Mouse (Mus musculus): ENCODE results near the gene Eef1e1. TPM values are rescaled to one million over a fixed set of nuclear protein-coding genes. Genes with fewer than 3 reads are reported as not detected.
A peak's percentile ranks its signal among the peaks of the same experiment; 100 is the strongest.
"Not testable (repeated sequence)": the region's sequence is repeated elsewhere in the genome, so short reads cannot be mapped to it uniquely, and the experiment has no call there.

Eef1e1 gene
- 60.0 and 63.9 TPM in 2 replicates for polyA plus RNA-seq (2016; fragmentation: Nextera tagmentation; extraction: Ambion mirVana)

DNA sequence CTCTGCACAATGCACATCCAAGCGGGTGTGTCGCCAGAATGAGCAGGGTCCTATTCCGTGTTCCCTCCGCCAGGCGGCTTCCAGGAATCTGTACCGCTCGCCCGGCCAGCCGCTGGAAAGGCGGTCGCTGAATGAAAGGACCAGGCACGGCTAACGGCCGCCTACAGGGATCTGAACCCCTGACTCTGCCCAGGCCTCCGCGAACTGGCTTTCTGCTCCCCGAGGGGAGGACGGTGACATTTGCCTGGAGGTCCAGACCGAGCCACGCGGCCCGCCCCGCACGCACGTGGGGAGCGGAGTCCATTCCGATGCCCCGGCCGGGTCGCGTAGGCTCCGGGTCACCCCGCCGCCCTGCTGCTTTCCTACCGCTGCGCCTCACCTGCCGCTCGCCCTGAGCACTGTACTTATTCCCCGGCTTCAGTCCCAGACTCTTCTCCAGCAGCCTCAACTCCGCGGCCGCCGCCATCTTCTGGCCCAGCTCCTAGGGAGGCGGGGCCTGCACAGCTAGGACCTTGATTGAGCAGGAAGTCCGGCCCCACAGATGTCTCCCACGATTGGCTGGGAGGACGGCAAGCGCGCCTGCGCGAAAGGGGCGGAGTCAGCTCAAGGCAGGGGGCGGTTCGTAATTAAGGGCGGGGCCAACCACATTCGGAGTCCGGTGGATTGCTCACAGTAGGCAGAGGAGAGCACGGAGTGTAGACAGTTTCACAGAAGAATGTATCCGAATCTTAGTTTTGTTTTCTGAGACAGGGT is at the start of gene Eef1e1:
Eef1e1 (minus strand) TSS at position 531 of the 753 bp plus-strand sequence.
- H3K4me3 ChIP-seq = peak within 1 kb of the TSS; percentile 96
- whole genome bisulfite sequencing = under 1% methylated on average over 59 of the region's 59 CpGs
- ATAC-seq (ENCODE audit: low FRiP score, low read depth) = peak; percentile 99

DNA sequence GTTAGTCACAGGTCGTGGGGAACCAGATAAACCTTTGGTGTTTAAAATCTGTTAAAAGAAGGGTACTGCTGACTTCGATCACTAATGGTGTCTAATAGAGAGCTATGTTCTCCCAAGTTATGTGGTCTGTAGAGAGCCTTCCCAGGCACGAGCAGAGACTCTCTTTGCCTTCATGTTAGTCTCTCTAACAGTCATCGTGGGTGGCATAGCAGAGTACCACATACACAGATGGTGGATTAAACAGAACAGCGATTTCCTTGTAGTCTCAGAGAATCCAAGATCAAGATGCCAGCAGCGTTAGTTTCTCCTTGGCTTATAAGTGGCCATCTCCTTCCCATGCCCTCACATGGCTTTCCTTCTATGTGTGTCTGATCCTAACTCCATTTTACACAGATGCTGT is 32.0 kb upstream of the Eef1e1 start:
- Histone ChIP-seq H3K4me1 (no peaks in the 10 kb centered on the region), H3K36me3 (no peaks in the 10 kb centered on the region), H3K4me2 (replicated peaks) (no peak overlapping the region), H3K27me3 (no peaks in the 10 kb centered on the region), H3K9ac (replicated peaks) (no peak overlapping the region), H3K9me3 (no peaks in the 10 kb centered on the region), H3K27ac (replicated peaks) (no peak overlapping the region), H3K4me3 (no peak overlapping the region)
- no peak for ATAC-seq (ENCODE audit: low FRiP score, low read depth)
- 82% methylated on average over 6 of the region's 6 CpGs for WGBS

More for the DNA sequence above, at the start of gene Eef1e1:
- peak within 1 kb of the TSS; percentile 77 for H3K27ac ChIP-seq (replicated peaks)
- no peaks in the 10 kb centered on the region for H3K27me3 ChIP-seq
- H3K9ac ChIP-seq (replicated peaks) = peak within 1 kb of the TSS; percentile 85
- H3K36me3 ChIP-seq = peaks cover 19% of the 10 kb centered on the region
- no peaks in the 10 kb centered on the region for H3K9me3 ChIP-seq
- H3K4me2 ChIP-seq (replicated peaks) = peak within 1 kb of the TSS; percentile 76
- peaks cover 14% of the 10 kb centered on the region; the same call in 1 of the 2 replicates for H3K4me1 ChIP-seq

- no peaks in the 10 kb centered on the region for H3K27me3 ChIP-seq
- H3K4me1 ChIP-seq = no peaks in the 10 kb centered on the region
- 62% methylated on average over 3 of the region's 3 CpGs for WGBS
- no peak overlapping the region for H3K9ac ChIP-seq (replicated peaks)
- ATAC-seq (ENCODE audit: low FRiP score, low read depth) = no peak
- no peak overlapping the region for H3K4me3 ChIP-seq
- H3K36me3 ChIP-seq = no peaks in the 10 kb centered on the region
- no peak overlapping the region for H3K27ac ChIP-seq (replicated peaks)
- H3K4me2 ChIP-seq (replicated peaks) = no peak overlapping the region
- H3K9me3 ChIP-seq = no peaks in the 10 kb centered on the region
Measured at GRCm38 (mm10) chr13:38690028-38690427, 31.2 kb upstream of the Eef1e1 start.

GRCm38 (mm10) chr13:38688761-38689160 is 29.9 kb upstream of the Eef1e1 start:
- Histone ChIP-seq H3K9ac (replicated peaks) (no peak overlapping the region), H3K9me3 (no peaks in the 10 kb centered on the region), H3K4me2 (replicated peaks) (no peak overlapping the region), H3K36me3 (no peaks in the 10 kb centered on the region), H3K4me1 (no peaks in the 10 kb centered on the region), H3K27me3 (no peaks in the 10 kb centered on the region), H3K27ac (replicated peaks) (no peak overlapping the region), H3K4me3 (no peak overlapping the region)
- 84% methylated on average over 11 of the region's 11 CpGs for WGBS
- no peak for ATAC-seq (ENCODE audit: low FRiP score, low read depth)

DNA sequence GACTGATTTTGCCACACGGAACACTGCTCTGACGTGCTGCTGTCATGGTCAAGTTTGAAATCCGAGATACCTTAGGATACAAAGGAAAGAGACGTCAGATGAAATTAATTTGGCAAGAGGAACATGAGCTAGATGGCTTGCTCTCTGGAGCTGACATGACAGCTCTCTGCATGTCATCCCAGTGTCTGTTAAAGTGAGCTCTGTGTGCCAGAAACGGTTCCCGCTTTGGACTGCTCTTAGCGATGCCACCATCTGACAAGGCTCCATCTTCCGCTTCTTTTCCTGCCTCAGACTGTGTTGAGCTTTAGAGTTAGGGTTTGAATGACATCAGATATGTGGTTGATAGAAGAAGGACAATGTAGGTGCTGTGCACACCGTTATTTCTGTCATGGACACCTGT is 13.5 kb upstream of the Eef1e1 start:
- Histone ChIP-seq H3K27me3 (no peaks in the 10 kb centered on the region), H3K4me1 (no peaks in the 10 kb centered on the region), H3K4me2 (replicated peaks) (no peak overlapping the region), H3K9me3 (no peaks in the 10 kb centered on the region), H3K9ac (replicated peaks) (no peak overlapping the region), H3K36me3 (no peaks in the 10 kb centered on the region), H3K27ac (replicated peaks) (no peak overlapping the region), H3K4me3 (no peak overlapping the region)
- no peak for ATAC-seq (ENCODE audit: low FRiP score, low read depth)
- 87% methylated on average over 9 of the region's 9 CpGs for WGBS

DNA sequence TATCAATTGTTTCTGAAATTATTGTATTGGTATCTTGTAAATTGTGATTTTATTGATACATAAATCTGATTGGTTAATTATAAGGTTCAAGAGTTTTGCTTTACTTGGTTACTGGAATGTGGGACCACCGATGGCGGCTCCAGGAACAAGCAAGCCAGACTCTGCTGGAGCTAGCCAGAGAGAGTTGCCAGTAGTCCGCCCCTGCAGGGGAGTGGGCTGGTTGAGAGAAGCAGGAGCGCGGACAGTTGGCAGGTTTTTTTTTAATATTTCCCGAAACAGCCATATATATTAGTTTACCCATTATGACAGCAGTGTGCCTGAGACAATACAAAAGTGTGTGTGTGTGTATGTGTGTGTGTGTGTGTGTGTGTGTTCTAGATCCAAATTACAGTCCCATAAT is 12.6 kb upstream of the Eef1e1 start:
- WGBS = 93% methylated on average over 6 of the region's 6 CpGs
- H3K27ac ChIP-seq (replicated peaks); H3K36me3 ChIP-seq; H3K9me3 ChIP-seq; H3K4me2 ChIP-seq (replicated peaks); H3K27me3 ChIP-seq; H3K9ac ChIP-seq (replicated peaks); ATAC-seq (ENCODE audit: low FRiP score, low read depth); H3K4me1 ChIP-seq; H3K4me3 ChIP-seq: not testable (repeated sequence)

- Histone ChIP-seq H3K27ac (replicated peaks) (no peak overlapping the region), H3K27me3 (no peaks in the 10 kb centered on the region), H3K4me1 (no peaks in the 10 kb centered on the region), H3K4me2 (replicated peaks) (no peak overlapping the region), H3K9ac (replicated peaks) (no peak overlapping the region), H3K9me3 (no peaks in the 10 kb centered on the region), H3K36me3 (no peaks in the 10 kb centered on the region), H3K4me3 (no peak overlapping the region)
- no peak for ATAC-seq (ENCODE audit: low FRiP score, low read depth)
Measured at GRCm38 (mm10) chr13:38670051-38670450, 11.2 kb upstream of the Eef1e1 start.

DNA sequence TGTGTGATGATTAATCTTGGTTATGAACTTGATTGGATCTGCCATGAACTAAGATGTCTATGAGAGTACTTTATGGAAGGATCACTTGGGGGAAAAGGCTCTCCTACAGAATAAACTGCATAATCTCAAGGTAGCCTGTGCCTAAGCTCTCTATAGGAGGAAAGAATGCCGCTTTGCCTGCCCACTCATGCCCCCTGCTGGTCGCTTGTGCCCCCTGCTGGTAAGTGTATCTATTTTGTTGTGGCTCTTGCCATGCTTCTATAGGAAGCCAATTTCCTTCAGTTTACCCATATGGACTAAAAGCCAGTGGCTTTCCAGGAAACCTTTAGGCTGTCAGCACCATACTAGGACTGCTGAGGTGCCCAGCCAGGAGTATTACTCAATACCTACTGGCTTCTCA is 9.7 kb upstream of the Eef1e1 start:
- no peaks in the 10 kb centered on the region for H3K36me3 ChIP-seq
- no peaks in the 10 kb centered on the region for H3K27me3 ChIP-seq
- H3K4me2 ChIP-seq (replicated peaks) = no peak overlapping the region
- no peak overlapping the region for H3K27ac ChIP-seq (replicated peaks)
- no peaks in the 10 kb centered on the region for H3K4me1 ChIP-seq
- ATAC-seq (ENCODE audit: low FRiP score, low read depth) = no peak
- no peak overlapping the region for H3K4me3 ChIP-seq
- WGBS = 21% methylated on average over 2 of the region's 2 CpGs
- no peak overlapping the region for H3K9ac ChIP-seq (replicated peaks)
- H3K9me3 ChIP-seq = no peaks in the 10 kb centered on the region

- ATAC-seq (ENCODE audit: low FRiP score, low read depth) = no peak
- Histone ChIP-seq H3K4me3 (no peak overlapping the region), H3K36me3 (no peaks in the 10 kb centered on the region), H3K4me2 (replicated peaks) (no peak overlapping the region), H3K27ac (replicated peaks) (no peak overlapping the region), H3K9ac (replicated peaks) (no peak overlapping the region), H3K4me1 (no peaks in the 10 kb centered on the region), H3K27me3 (no peaks in the 10 kb centered on the region), H3K9me3 (no peaks in the 10 kb centered on the region)
- WGBS = 80% methylated on average over 1 of the region's 1 CpGs
Measured at GRCm38 (mm10) chr13:38664753-38665152, 5.9 kb upstream of the Eef1e1 start.

- Histone ChIP-seq H3K9ac (replicated peaks) (no peak overlapping the region), H3K4me3 (no peak overlapping the region), H3K27me3 (no peaks in the 10 kb centered on the region), H3K9me3 (no peaks in the 10 kb centered on the region), H3K4me2 (replicated peaks) (no peak overlapping the region), H3K4me1 (peaks cover 14% of the 10 kb centered on the region; the same call in 1 of the 2 replicates), H3K27ac (replicated peaks) (no peak overlapping the region), H3K36me3 (peaks cover 10% of the 10 kb centered on the region)
- no peak for ATAC-seq (ENCODE audit: low FRiP score, low read depth)
- WGBS = 82% methylated on average over 12 of the region's 12 CpGs
Measured at GRCm38 (mm10) chr13:38659524-38660136, 772 bp upstream of the Eef1e1 start.

DNA sequence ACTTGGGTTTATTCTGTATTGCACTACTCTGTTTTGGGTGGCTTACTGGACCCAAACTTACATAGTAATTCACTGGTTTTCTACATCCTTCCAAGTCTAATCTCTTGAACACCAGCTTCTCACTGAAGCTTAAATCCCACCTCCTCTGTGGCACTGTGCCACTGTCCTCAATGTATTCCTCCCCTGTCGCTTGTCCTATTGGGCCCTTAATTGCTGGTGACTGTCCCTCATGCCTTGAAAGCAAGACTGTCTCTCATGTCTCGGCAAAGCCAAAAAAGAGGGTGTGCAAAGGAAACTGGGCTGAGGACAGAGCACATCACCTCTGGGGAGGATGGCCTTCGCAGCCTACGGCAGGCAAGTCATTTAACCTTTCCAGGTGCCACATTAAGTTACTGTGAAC is 993 bp downstream of the Eef1e1 start:
- WGBS = 29% methylated on average over 4 of the region's 4 CpGs
- Histone ChIP-seq H3K27me3 (no peaks in the 10 kb centered on the region), H3K4me2 (replicated peaks) (peak overlapping the region; percentile 76), H3K9ac (replicated peaks) (peak overlapping the region; percentile 85), H3K4me3 (peak overlapping the region; percentile 96), H3K9me3 (no peaks in the 10 kb centered on the region), H3K4me1 (peaks cover 14% of the 10 kb centered on the region; the same call in 1 of the 2 replicates), H3K36me3 (peaks cover 28% of the 10 kb centered on the region), H3K27ac (replicated peaks) (0 out of 2 replicates have a peak overlapping the region, but pooled peaks have one; percentile 77)
- no peak for ATAC-seq (ENCODE audit: low FRiP score, low read depth)

DNA sequence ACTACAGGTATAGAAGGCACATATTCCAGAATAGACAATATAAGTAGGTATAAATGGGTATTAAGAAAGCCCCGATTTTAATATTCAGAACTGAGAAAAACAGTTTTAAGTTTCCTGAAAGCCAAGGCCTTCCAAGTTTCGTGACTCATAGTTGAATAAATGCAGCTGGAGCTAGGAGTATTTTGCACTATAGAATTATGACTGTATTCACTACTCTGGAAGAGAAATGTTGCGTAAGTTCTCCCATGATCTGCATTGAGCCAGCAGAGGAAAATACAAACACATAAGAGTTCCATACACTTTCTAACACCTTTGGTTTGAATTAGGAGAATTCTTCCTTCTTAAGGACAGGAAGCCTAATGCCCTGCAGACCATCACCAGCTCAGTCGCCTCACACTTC is 8.6 kb downstream of the Eef1e1 start:
- no peak overlapping the region for H3K27ac ChIP-seq (replicated peaks)
- H3K4me2 ChIP-seq (replicated peaks) = no peak overlapping the region
- no peak for ATAC-seq (ENCODE audit: low FRiP score, low read depth)
- H3K9me3 ChIP-seq = no peaks in the 10 kb centered on the region
- no peak overlapping the region for H3K9ac ChIP-seq (replicated peaks)
- no peaks in the 10 kb centered on the region for H3K27me3 ChIP-seq
- no peaks in the 10 kb centered on the region for H3K4me1 ChIP-seq
- WGBS = 95% methylated on average over 4 of the region's 4 CpGs
- peaks cover 93% of the 10 kb centered on the region for H3K36me3 ChIP-seq
- no peak overlapping the region for H3K4me3 ChIP-seq
